Mouse (Mus musculus) embryonic fibroblast, embryonic 13.5 days (primary cell): Measurements from ENCODE around the gene Fam219a.

Source experiments
- CTCF ChIP-seq: IDR thresholded peaks from 2 replicates; pipeline ENCODE4 v1.5.1; 2011; ENCODE audit warnings: mild to moderate bottlenecking, control low read depth, low read length, moderate library complexity, borderline replicate concordance; ENCODE audit not compliant: insufficient read depth
- POLR2A ChIP-seq: IDR thresholded peaks from 2 replicates; pipeline ENCODE4 v1.6.1; 2011; ENCODE audit warnings: low read depth, mild to moderate bottlenecking, control low read depth, low read length, moderate library complexity

- TF ChIP-seq POLR2A (no peak), CTCF (no peak)
These were observed 73.5 kb downstream of the Fam219a start for GRCm38 (mm10) chr4:41495850-41496249.
